Mouse (Mus musculus): ENCODE measurements at regions not wholly inside any gene's neighbourhood (a gene's known extent, or its start where the extent isn't known, plus 50 kb on each side); places are given as distances from the start of the nearest gene placed in this dataset.

GRCm38 (mm10) chr16:42681196-42681595, 194.5 kb upstream of the Zbtb20 start:
- no peak for DNase-seq (ENCODE audit: extremely low spot score, low spot score)

GRCm38 (mm10) chr16:42677211-42677610, 198.5 kb upstream of the Zbtb20 start:
- DNase-seq (ENCODE audit: extremely low spot score, low spot score), result no peak

DNA sequence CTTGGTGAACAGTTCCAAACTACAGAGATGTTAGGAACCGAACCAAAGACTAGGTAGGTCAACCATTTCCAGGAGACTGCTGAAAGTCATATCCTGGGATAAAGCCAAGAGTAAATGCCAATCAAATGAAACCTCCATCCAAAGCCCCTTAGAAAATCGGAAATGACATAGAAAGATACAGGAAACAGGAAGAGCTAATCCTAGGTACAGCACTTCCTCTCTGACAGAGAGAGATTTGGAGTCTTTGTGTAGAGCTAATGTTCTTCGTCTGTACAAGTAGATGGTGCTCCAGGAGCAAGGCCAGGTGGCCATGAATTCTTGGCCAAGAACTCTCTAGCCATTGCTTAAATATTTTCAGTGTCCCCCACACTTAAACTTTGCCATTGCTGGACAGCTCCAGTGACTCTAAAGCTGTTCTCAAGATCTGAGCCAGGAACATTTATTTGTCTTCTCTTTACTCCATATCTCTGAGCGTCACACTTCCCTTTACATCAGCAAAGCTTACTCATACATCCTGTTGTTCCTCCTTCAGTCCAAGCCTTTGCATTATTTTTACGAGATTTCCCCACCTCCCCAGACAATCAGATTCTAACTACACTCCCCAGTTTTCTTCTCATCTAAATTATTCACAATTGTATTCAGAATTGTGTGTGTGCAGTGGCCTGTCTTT, 199.1 kb upstream of the Zbtb20 start:
- DNase-seq (ENCODE audit: extremely low spot score, low spot score), result no peak

- DNase-seq (ENCODE audit: extremely low spot score, low spot score), result no peak
These were observed 200.7 kb upstream of the Zbtb20 start for GRCm38 (mm10) chr16:42675031-42675430.

DNA sequence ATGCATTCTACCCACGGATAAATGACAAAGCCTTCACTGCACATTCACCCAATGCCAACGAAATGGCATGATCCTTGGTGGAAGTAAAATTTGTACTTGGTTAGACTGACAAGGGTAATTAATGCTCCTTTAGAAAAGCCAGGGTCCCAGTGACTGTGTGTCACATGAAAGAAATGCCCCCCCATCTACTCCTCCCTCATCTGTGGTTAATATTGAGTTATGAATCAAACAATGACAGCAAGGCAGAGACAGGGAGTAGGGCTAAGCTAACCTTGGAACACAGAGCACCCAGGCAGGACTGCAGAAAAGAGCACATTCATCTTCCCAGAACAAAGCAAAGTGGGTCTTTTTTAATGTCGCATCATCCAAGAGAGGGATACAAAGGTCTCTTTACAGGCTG, 209.1 kb upstream of the Zbtb20 start:
- no peak for DNase-seq (ENCODE audit: extremely low spot score, low spot score)

- no peak for DNase-seq (ENCODE audit: extremely low spot score, low spot score)
These were observed 223.6 kb upstream of the Zbtb20 start for GRCm38 (mm10) chr16:42651904-42652732.

GRCm38 (mm10) chr16:42649767-42650166, 225.9 kb upstream of the Zbtb20 start:
- DNase-seq (ENCODE audit: extremely low spot score, low spot score), result no peak

DNA sequence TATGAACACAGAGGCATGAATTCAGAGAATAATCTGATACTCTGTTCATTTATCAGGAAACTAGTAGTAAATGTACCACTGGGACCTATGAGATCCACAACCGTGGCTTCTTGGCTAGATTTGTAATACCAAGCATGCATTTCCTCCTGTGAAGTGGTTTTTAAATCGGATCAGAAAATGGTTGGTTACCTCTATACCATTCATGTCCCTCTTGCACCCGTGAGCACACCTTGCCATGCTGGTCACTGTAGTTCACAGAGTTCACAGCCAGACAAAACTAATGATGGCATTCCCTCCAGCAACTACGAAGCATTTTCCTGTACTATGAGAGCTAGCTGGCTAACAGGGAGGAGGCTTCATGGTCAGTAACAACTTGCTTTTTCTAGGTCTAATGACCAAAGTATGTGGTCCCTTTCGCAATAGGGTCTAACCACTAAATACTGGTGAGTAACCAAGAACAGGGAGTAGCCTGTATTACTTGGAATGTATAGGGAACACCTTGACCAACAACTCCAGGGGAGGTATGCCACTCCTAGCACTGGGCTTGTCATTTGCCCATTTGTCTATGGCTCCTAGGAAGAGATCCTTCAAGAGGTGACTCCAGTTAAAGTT, 227.0 kb upstream of the Zbtb20 start:
- DNase-seq (ENCODE audit: extremely low spot score, low spot score), result no peak

DNA sequence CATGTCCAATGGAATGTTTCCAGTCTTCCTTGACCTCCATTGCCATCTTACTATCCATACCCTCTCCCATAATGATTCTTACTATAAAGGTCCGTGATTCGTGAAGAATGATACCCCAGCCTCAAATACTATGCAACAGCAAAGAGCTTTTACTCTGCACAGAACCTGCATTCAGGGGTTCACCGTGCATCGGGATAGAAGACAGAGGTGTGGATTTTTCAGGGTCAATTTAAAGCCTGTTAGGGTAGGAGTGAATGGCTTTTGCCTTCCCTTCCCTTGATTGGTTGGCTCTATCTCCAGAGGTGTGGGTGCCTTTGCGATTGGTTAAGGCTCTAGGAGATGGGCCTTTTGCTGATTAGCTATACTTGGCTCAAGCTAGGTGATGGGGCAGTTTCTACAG, 227.9 kb upstream of the Zbtb20 start:
- no peak for DNase-seq (ENCODE audit: extremely low spot score, low spot score)

- no peak for DNase-seq (ENCODE audit: extremely low spot score, low spot score)
These were observed 239.9 kb upstream of the Zbtb20 start for GRCm38 (mm10) chr16:42635766-42636165.

- DNase-seq (ENCODE audit: extremely low spot score, low spot score), result no peak
These were observed 248.0 kb upstream of the Zbtb20 start for GRCm38 (mm10) chr16:42627675-42628074.

- DNase-seq (ENCODE audit: extremely low spot score, low spot score), result no peak
These were observed 259.8 kb upstream of the Zbtb20 start for GRCm38 (mm10) chr16:42615920-42616319.

- no peak for DNase-seq (ENCODE audit: extremely low spot score, low spot score)
These were observed 263.7 kb upstream of the Zbtb20 start for GRCm38 (mm10) chr16:42612011-42612410.

DNA sequence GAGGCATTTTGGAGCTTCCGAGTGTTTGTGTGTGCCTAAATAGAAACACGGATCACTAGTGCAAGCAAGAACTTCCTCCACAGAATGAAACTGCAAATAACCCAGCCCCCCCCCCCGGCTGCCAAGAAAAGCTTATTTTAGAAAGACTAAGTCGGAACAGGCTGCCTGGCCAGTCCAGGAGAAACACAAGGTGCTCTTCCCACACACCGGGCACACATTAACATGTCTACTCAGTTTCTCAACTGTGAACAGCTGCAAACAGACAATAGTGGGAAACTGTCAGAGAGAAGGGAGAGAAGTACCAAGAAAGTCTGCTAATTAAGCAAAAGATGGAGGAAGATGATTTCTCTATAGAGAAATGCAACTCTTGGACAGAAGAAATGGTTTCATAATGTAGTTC, 267.3 kb upstream of the Zbtb20 start:
- no peak for DNase-seq (ENCODE audit: extremely low spot score, low spot score)

- no peak for DNase-seq (ENCODE audit: extremely low spot score, low spot score)
These were observed 251.9 kb upstream of the Gap43 start for GRCm38 (mm10) chr16:42592321-42592720.

GRCm38 (mm10) chr16:42591530-42591929, 251.1 kb upstream of the Gap43 start:
- DNase-seq (ENCODE audit: extremely low spot score, low spot score), result no peak

DNA sequence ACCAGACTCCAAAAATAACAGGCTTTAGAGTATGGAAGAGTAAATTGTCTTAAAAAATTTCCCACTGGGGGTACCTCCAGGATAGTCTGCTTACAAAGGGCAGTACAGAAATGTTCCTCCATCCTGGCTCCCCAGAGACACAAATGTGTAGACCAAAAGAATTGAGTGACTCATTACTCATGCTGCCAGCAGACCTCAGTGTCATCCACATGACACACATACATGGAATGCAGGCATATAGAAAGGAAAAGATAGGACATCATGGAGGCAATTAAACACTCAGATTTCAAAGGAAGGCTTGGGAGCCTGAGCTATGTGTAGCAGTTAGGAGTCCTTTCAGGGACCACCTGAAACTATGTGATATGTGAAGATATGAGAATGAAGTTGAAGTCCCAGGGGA, 245.7 kb upstream of the Gap43 start:
- DNase-seq (ENCODE audit: extremely low spot score, low spot score), result no peak

DNA sequence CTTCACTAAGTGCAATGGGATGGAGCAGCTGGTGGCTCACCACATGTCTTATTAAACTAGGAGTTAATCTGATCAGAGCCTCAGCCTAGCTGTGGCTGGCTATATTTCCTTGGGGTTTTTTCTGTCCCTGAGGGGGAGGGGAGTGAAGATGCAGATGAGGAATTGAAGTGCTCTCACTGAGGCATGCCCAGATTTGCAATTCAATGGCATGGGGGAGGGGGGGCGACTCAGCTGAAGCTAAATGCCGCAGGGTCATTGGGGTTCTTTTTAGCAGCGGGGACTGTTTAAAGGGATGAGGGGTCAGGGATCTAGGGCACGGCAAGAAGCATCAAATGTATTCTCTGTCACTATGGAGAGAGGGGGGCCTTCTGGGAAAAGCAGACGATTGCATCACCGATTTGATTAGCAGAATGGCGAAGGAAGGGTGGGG, 235.1 kb upstream of the Gap43 start:
- peak; percentile 75 for DNase-seq (ENCODE audit: extremely low spot score, low spot score)

DNA sequence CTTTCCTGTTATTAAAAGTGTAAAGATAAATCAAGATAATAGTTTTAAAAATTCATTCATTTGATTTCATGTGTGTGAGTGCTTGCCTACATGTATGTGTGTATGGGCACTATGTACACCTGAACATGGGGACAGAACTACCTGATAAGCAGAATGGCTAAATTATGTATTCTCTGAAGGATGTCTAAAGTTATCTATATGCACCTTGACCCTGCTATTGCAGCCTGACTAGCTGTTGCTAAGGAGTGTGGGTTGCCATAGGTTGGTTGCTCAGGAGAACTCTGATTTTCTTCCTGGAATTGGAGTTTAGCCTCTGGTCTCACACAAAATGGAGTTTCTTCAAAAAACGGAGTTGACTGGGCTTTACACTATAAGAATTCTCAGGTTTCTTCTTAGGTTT, 234.5 kb upstream of the Gap43 start:
- no peak for DNase-seq (ENCODE audit: extremely low spot score, low spot score)

DNA sequence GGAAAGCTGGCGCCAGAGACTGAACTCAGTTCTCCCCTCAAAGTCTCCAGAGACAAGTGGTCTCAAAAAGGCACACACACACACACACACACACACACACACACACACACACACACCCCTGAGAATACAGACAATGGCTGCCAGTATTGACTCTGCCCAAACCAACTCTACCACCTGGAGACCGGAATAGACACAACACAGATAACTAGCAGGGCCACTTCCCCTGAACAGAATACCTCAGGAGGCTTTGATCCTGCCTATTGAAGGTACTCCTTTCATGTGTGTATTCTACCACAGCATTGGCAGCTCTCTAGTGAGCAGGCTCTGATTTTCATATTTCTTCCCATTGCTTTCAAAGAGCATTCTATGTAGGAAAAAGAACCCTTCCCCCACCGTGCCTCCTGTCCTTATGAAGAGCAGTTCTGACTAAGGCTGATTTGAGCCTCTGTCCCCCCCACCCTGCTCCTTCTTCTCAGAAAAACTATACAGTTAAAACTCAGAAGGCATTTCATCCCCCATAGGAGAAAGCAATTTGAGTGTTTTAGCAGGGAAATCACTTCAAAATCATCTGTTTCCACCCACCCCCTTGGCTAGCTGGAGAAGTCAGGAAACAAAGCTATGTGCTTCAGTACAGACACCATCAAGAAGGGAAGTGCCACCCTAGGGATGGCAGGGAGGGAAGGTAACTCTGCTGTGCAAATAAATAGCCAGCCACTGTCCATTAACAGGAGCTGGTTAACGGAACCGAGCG, 230.0 kb upstream of the Gap43 start:
- DNase-seq (ENCODE audit: extremely low spot score, low spot score), result no peak

DNA sequence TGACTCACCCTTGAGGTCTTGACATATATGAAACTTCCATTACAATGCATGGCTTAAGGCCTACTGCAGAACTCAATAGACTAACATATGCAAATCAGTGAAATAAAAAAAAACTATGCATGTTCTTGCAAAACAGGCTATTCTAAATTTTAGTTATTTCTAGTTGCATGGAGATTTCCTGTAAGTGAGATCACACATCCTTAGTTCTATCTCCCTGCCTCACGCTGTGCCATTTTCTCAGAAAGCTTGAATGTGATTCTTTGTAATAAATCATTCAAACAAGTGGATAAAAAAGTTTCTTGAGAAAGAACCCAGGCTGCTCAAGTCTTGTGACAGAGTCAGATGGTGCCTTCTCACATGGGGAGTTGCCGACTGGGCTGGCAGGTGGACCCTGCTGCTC, 228.9 kb upstream of the Gap43 start:
- DNase-seq (ENCODE audit: extremely low spot score, low spot score), result no peak

- no peak for DNase-seq (ENCODE audit: extremely low spot score, low spot score)
These were observed 209.1 kb upstream of the Gap43 start for GRCm38 (mm10) chr16:42549591-42549990.
